Mouse (Mus musculus) neutrophil, adult 83 days (primary cell): ENCODE measurements around the gene Chat. TPM values are rescaled to one million over a fixed set of nuclear protein-coding genes. Genes with fewer than 3 reads are reported as not detected.

Source experiments
- total RNA-seq, 2 experiments: library from RNA; stranded (reverse); gene quantifications; one replicate each; pipeline ENCODE4 v1.2.4; 2023

Chat gene
- total RNA-seq = not detected

DNA sequence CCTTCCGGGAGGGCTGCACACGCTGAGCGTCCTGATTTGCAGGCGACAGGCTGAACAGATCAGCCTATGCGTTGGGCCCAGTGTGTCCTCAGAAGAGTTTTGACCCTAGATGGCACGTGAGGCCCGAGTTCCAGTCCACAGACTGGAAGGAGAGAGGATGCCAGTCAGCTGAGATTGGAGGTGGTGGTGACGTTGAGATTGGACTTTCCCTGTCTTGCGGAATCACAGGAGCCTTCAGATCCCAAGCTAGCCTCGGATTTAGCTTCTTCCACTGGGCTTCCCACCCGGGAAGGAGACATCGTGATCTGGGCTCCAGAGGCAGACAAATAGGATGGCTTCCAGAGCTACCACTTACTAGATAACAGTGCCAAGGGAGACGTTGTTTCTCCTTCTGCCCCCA, at the start of gene Chat:
Chat (minus strand) TSS at position 101 of the 400 bp plus-strand sequence.

DNA sequence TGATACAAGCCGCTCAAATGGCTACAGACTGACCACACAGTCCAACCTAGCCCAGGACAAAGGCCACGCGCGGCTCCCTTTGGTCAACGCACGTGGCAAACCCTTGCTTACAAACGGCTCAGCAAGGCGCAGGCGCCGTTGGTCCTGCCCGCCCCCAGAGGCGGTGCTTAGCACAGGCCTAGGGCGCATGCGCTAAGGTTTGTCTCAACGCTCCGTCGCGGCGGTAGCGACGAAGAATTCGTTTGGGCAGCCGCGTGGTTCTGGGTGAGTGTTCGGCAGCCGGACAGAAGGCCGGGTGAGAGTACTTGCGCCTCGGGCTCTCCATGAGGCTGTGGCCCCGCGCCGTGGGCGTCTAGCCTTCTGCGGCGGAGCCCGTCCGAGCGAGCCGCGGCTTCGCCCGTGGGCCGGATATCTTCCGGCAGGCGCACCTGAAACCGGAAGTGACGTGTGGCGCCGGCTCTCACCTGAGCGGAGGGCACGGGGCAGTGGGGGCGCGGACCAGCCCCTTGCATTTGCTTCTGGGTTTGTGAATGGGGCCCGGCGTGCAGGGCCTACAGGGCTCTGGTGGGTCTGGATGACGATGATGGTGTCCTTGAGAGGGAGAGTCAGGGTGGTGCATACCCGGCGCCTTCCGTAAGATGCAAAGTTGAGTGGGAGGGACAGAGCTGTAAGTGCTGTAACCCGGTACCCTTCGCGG, 47.7 kb upstream of the Chat start, which contains the start of gene Ercc6:
Ercc6 (plus strand) TSS at position 186 of the 697 bp plus-strand sequence.

DNA sequence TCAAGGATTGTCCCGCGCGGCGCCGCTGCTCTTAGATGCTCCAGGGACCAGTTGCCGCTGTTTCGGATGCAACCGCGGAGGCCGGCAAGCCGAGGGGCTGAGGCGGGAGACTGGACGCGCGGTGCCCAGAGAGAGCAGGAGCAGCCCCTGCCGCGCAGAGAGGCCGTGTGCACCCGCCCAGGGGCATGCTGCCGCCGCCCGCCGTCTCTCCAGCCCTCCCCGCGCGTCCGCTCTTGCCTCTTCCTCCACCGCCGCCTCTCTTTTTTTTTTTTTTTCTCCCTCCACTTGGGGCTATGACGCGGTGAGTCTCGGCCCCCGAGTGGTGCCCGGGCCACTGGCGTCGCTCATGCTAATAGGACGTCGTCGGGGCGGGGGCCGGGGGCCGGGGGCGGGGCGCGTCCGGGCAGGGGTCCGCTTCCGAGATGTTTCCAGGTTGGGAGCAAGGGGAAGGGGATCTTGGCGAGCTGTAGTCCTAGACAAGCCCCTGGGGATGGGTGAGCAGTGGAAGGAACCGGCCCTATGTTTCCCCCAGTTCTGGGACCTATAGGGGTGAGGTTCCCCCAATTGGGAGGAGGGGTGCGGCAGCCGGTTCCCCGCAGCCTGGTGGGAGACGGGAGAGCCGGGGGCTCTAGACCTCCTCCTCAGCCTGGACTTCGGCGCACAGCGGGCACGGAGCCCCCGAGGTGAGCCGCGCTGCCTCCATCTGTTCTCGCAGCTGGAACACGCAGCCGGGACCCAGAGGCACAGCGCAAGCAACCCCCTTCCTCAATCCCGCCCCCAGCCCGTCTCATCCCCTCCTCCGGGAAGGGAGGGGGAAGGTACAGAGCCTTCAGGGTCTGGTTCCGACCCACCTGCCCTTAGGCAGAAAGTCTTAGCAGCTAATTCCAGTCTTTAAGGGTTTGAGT, 936 bp downstream of the Chat start, which contains the start of gene Slc18a3:
Slc18a3 (minus strand) TSS at position 250 of the 905 bp plus-strand sequence.

DNA sequence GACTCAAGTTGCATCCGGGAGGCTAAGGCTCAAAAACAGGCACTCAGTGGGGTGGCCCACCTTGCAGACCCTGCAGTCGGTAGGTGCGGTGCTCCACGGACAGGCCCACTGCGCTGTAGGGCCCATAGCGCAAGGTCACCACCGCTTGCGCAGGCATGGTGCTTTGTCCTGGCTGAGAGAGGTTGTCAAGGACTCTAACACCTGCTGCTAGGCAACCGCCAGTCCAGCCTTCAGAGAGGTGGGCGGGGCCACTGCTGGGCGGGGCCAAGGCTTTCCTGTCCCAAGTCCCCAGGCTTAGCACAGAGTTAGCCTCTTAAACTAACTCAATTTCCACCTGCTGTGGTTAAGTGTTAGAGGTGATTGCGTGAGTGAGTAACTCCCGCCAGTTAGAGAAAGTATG, 77.6 kb downstream of the Chat start, which contains the start of gene 1700024G13Rik:
1700024G13Rik (minus strand) TSS at position 196 of the 400 bp plus-strand sequence.

Other genes starting within 250 kb of the Chat start
- gene Ogdhl, start 144.0 kb downstream of the Chat start, total RNA-seq = not detected
- gene 1700024G13Rik, start 77.6 kb downstream of the Chat start, total RNA-seq = not detected
- gene Slc18a3, start 1.1 kb downstream of the Chat start, total RNA-seq = not detected
- gene Ercc6, start 47.5 kb upstream of the Chat start, total RNA-seq = 10 to 100 TPM in 1 of 2 experiments, 1 to 10 TPM in 1; 9.1 to 11.9 TPM
- gene Prrxl1, start 133.4 kb upstream of the Chat start, total RNA-seq = not detected
- gene 3425401B19Rik, start 219.3 kb upstream of the Chat start, total RNA-seq = under 1 TPM in 1 of 2 experiments, not detected in 1; 0.07 TPM